Mouse (Mus musculus) E14TG2a.4 (cell line): Measurements from ENCODE around the gene Sar1b.

Experiments used
- CTCF ChIP-seq: conservative IDR thresholded peaks from 2 replicates; pipeline ENCODE4 v1.5.1; 2014; ENCODE audit warnings: low read length
- POU5F1 ChIP-seq: IDR thresholded peaks from 2 replicates; pipeline ENCODE4 v1.6.1; 2014; ENCODE audit warnings: low read length, borderline replicate concordance

DNA sequence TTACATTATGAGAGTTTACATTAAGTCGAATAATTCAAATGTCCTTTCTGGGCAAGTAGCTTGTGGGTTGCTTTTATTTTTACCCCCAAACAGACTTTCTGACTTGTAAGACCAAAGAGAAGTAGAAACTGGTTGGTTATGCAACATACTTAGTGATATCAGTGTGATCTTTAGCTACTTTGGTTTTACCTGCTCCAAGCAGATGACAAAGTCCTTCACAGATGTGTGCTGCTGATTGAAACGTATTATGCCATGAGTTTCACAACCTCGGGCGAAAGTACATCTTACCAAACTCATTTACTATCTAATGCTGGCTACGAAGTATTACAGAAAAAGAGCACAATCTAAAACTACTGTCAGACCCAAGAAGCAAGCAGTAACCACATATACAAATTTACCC, 5.9 kb upstream of the Sar1b start:
- no peak for TF ChIP-seq CTCF
- no peak for TF ChIP-seq POU5F1
